Mouse (Mus musculus): ENCODE data around the gene Tcam1. TPM values are rescaled to one million over a fixed set of nuclear protein-coding genes. Genes with fewer than 3 reads are reported as not detected.
A peak's percentile ranks its signal among the peaks of the same experiment; 100 is the strongest.
"Not testable (repeated sequence)": the region's sequence is repeated elsewhere in the genome, so short reads cannot be mapped to it uniquely, and the experiment has no call there.

The Tcam1 gene
- polyA plus RNA-seq (2014; fragmentation: Nextera tagmentation; extraction: Ambion mirVana) = 0.27 TPM in 1 of 2 replicates, not detected in the other

- H3K4me2 ChIP-seq (ENCODE audit: low read depth, low read length) = peak within 1 kb of the TSS; percentile 46
- 0 out of 2 replicates have a peak within 1 kb of the TSS, but pooled peaks have one; percentile 7 for H3K9ac ChIP-seq (replicated peaks; ENCODE audit: low read depth, low read length)
- H3K4me3 ChIP-seq (ENCODE audit: low read depth, low read length) = peak within 1 kb of the TSS; percentile 3; the same call in 1 of the 2 replicates
- H3K9me3 ChIP-seq (ENCODE audit: control insufficient read depth, low read length) = no peaks in the 10 kb centered on the region
- H3K4me1 ChIP-seq (ENCODE audit: control insufficient read depth, insufficient read depth, low read length) = peaks cover 3% of the 10 kb centered on the region
- H3K36me3 ChIP-seq (ENCODE audit: control insufficient read depth, insufficient read depth, low read length) = no peaks in the 10 kb centered on the region
- H3K27me3 ChIP-seq (ENCODE audit: control insufficient read depth, insufficient read depth, low read length) = no peaks in the 10 kb centered on the region
- ATAC-seq (ENCODE audit: low read depth) = peak; percentile 77
- 10% methylated on average over 25 of the region's 25 CpGs for WGBS
- no peak within 1 kb of the TSS for H3K27ac ChIP-seq (ENCODE audit: low read depth, low read length)
These were observed at the start of gene Tcam1 for GRCm38 (mm10) chr11:106276454-106276853. TSS of gene Tcam1 (plus strand) at chr11:106276672.

GRCm38 (mm10) chr11:106233978-106234377, 42.5 kb upstream of the Tcam1 start:
- peaks cover 67% of the 10 kb centered on the region for H3K36me3 ChIP-seq (ENCODE audit: control insufficient read depth, insufficient read depth, low read length)

GRCm38 (mm10) chr11:106246834-106247233, 29.6 kb upstream of the Tcam1 start:
- Histone ChIP-seq H3K4me3 (ENCODE audit: low read depth, low read length) (no peak overlapping the region), H3K9me3 (ENCODE audit: control insufficient read depth, low read length) (no peaks in the 10 kb centered on the region), H3K4me2 (ENCODE audit: low read depth, low read length) (no peak overlapping the region), H3K36me3 (ENCODE audit: control insufficient read depth, insufficient read depth, low read length) (peaks cover 90% of the 10 kb centered on the region), H3K4me1 (ENCODE audit: control insufficient read depth, insufficient read depth, low read length) (no peaks in the 10 kb centered on the region), H3K9ac (replicated peaks; ENCODE audit: low read depth, low read length) (no peak overlapping the region), H3K27me3 (ENCODE audit: control insufficient read depth, insufficient read depth, low read length) (no peaks in the 10 kb centered on the region), H3K27ac (ENCODE audit: low read depth, low read length) (no peak overlapping the region)
- WGBS = 96% methylated on average over 1 of the region's 1 CpGs
- ATAC-seq (ENCODE audit: low read depth) = no peak

More at GRCm38 (mm10) chr11:106233978-106234377, 42.5 kb upstream of the Tcam1 start:
- not testable (repeated sequence) for ATAC-seq (ENCODE audit: low read depth); H3K9me3 ChIP-seq (ENCODE audit: control insufficient read depth, low read length); H3K9ac ChIP-seq (replicated peaks; ENCODE audit: low read depth, low read length); H3K4me2 ChIP-seq (ENCODE audit: low read depth, low read length); H3K4me3 ChIP-seq (ENCODE audit: low read depth, low read length); H3K27me3 ChIP-seq (ENCODE audit: control insufficient read depth, insufficient read depth, low read length); H3K27ac ChIP-seq (ENCODE audit: low read depth, low read length); H3K4me1 ChIP-seq (ENCODE audit: control insufficient read depth, insufficient read depth, low read length)
- 76% methylated on average over 8 of the region's 8 CpGs for WGBS

GRCm38 (mm10) chr11:106249326-106249725, 27.1 kb upstream of the Tcam1 start:
- Histone ChIP-seq H3K9me3 (ENCODE audit: control insufficient read depth, low read length) (no peaks in the 10 kb centered on the region), H3K4me2 (ENCODE audit: low read depth, low read length) (no peak overlapping the region), H3K27ac (ENCODE audit: low read depth, low read length) (no peak overlapping the region), H3K9ac (replicated peaks; ENCODE audit: low read depth, low read length) (no peak overlapping the region), H3K27me3 (ENCODE audit: control insufficient read depth, insufficient read depth, low read length) (no peaks in the 10 kb centered on the region), H3K36me3 (ENCODE audit: control insufficient read depth, insufficient read depth, low read length) (peaks cover 79% of the 10 kb centered on the region), H3K4me3 (ENCODE audit: low read depth, low read length) (no peak overlapping the region), H3K4me1 (ENCODE audit: control insufficient read depth, insufficient read depth, low read length) (no peaks in the 10 kb centered on the region)
- 90% methylated on average over 7 of the region's 7 CpGs for WGBS
- ATAC-seq (ENCODE audit: low read depth) = no peak

GRCm38 (mm10) chr11:106254767-106255166, 21.7 kb upstream of the Tcam1 start:
- Histone ChIP-seq H3K9ac (replicated peaks; ENCODE audit: low read depth, low read length) (peak overlapping the region; percentile 44; the same call in 1 of the 2 replicates), H3K4me3 (ENCODE audit: low read depth, low read length) (peak overlapping the region; percentile 68), H3K27me3 (ENCODE audit: control insufficient read depth, insufficient read depth, low read length) (no peaks in the 10 kb centered on the region), H3K4me2 (ENCODE audit: low read depth, low read length) (peak overlapping the region; percentile 89), H3K27ac (ENCODE audit: low read depth, low read length) (no peak overlapping the region), H3K36me3 (ENCODE audit: control insufficient read depth, insufficient read depth, low read length) (peaks cover 28% of the 10 kb centered on the region), H3K4me1 (ENCODE audit: control insufficient read depth, insufficient read depth, low read length) (peaks cover 15% of the 10 kb centered on the region), H3K9me3 (ENCODE audit: control insufficient read depth, low read length) (no peaks in the 10 kb centered on the region)
- no peak for ATAC-seq (ENCODE audit: low read depth)
- 19% methylated on average over 2 of the region's 2 CpGs for WGBS

- ATAC-seq (ENCODE audit: low read depth) = 0 out of 2 replicates have a peak, but pooled peaks have one; percentile 2
- peaks cover 15% of the 10 kb centered on the region for H3K4me1 ChIP-seq (ENCODE audit: control insufficient read depth, insufficient read depth, low read length)
- H3K4me3 ChIP-seq (ENCODE audit: low read depth, low read length) = peak overlapping the region; percentile 68
- 4% methylated on average over 22 of the region's 22 CpGs for WGBS
- no peak overlapping the region for H3K27ac ChIP-seq (ENCODE audit: low read depth, low read length)
- peaks cover 24% of the 10 kb centered on the region for H3K36me3 ChIP-seq (ENCODE audit: control insufficient read depth, insufficient read depth, low read length)
- H3K9ac ChIP-seq (replicated peaks; ENCODE audit: low read depth, low read length) = peak overlapping the region; percentile 44
- H3K9me3 ChIP-seq (ENCODE audit: control insufficient read depth, low read length) = no peaks in the 10 kb centered on the region
- peak overlapping the region; percentile 89 for H3K4me2 ChIP-seq (ENCODE audit: low read depth, low read length)
- no peaks in the 10 kb centered on the region for H3K27me3 ChIP-seq (ENCODE audit: control insufficient read depth, insufficient read depth, low read length)
These were observed 21.3 kb upstream of the Tcam1 start for GRCm38 (mm10) chr11:106255174-106255573.

GRCm38 (mm10) chr11:106255685-106256451, 20.6 kb upstream of the Tcam1 start, which contains the start of the genes Ftsj3 and Psmc5:
TSS of gene Ftsj3 (minus strand) at chr11:106256079.
TSS of gene Psmc5 (plus strand) at chr11:106256154.
- Histone ChIP-seq H3K9ac (replicated peaks; ENCODE audit: low read depth, low read length) (peak within 1 kb of the TSS; percentile 67), H3K4me3 (ENCODE audit: low read depth, low read length) (peak within 1 kb of the TSS; percentile 68), H3K27me3 (ENCODE audit: control insufficient read depth, insufficient read depth, low read length) (no peaks in the 10 kb centered on the region), H3K36me3 (ENCODE audit: control insufficient read depth, insufficient read depth, low read length) (peaks cover 17% of the 10 kb centered on the region), H3K4me1 (ENCODE audit: control insufficient read depth, insufficient read depth, low read length) (peaks cover 15% of the 10 kb centered on the region), H3K9me3 (ENCODE audit: control insufficient read depth, low read length) (no peaks in the 10 kb centered on the region), H3K27ac (ENCODE audit: low read depth, low read length) (peak within 1 kb of the TSS; percentile 75), H3K4me2 (ENCODE audit: low read depth, low read length) (peak within 1 kb of the TSS; percentile 89)
- under 1% methylated on average over 42 of the region's 42 CpGs for WGBS
- ATAC-seq (ENCODE audit: low read depth) = peak; percentile 95

GRCm38 (mm10) chr11:106256775-106257174, 19.7 kb upstream of the Tcam1 start:
- Histone ChIP-seq H3K4me3 (ENCODE audit: low read depth, low read length) (peak overlapping the region; percentile 68), H3K36me3 (ENCODE audit: control insufficient read depth, insufficient read depth, low read length) (peaks cover 19% of the 10 kb centered on the region), H3K27me3 (ENCODE audit: control insufficient read depth, insufficient read depth, low read length) (no peaks in the 10 kb centered on the region), H3K27ac (ENCODE audit: low read depth, low read length) (no peak overlapping the region), H3K9me3 (ENCODE audit: control insufficient read depth, low read length) (no peaks in the 10 kb centered on the region), H3K4me1 (ENCODE audit: control insufficient read depth, insufficient read depth, low read length) (peaks cover 15% of the 10 kb centered on the region), H3K9ac (replicated peaks; ENCODE audit: low read depth, low read length) (peak overlapping the region; percentile 67; the same call in 1 of the 2 replicates), H3K4me2 (ENCODE audit: low read depth, low read length) (peak overlapping the region; percentile 89)
- 78% methylated on average over 5 of the region's 5 CpGs for WGBS
- ATAC-seq (ENCODE audit: low read depth) = no peak

- 88% methylated on average over 14 of the region's 14 CpGs for WGBS
- Histone ChIP-seq H3K27me3 (ENCODE audit: control insufficient read depth, insufficient read depth, low read length) (no peaks in the 10 kb centered on the region), H3K9ac (replicated peaks; ENCODE audit: low read depth, low read length) (no peak overlapping the region), H3K27ac (ENCODE audit: low read depth, low read length) (no peak overlapping the region), H3K36me3 (ENCODE audit: control insufficient read depth, insufficient read depth, low read length) (peaks cover 45% of the 10 kb centered on the region), H3K4me1 (ENCODE audit: control insufficient read depth, insufficient read depth, low read length) (peaks cover 8% of the 10 kb centered on the region; the same call in 1 of the 2 replicates), H3K4me3 (ENCODE audit: low read depth, low read length) (no peak overlapping the region), H3K4me2 (ENCODE audit: low read depth, low read length) (no peak overlapping the region), H3K9me3 (ENCODE audit: control insufficient read depth, low read length) (no peaks in the 10 kb centered on the region)
- no peak for ATAC-seq (ENCODE audit: low read depth)
These were observed 15.5 kb upstream of the Tcam1 start for GRCm38 (mm10) chr11:106260826-106261450.

Measured in neural tube, embryonic 14.5 days (tissue).